Mouse (Mus musculus) kidney, adult 2 months (tissue): ENCODE measurements around the gene Dapp1.

Source experiments
- CTCF ChIP-seq: fragments of 200-500 bp; conservative IDR thresholded peaks from 2 replicates; pipeline ENCODE4 v1.5.1; 2011; ENCODE audit warnings: low read depth, mild to moderate bottlenecking, control low read depth, low read length, moderate library complexity, mixed read lengths; ENCODE audit not compliant: insufficient read depth, insufficient read length
- POLR2A ChIP-seq: fragments of 200-500 bp; IDR thresholded peaks from one replicate; pipeline ENCODE4 v1.6.1; 2011; ENCODE audit warnings: low read depth, low read length, control low read depth

GRCm38 (mm10) chr3:137951819-137952218 is 29.5 kb downstream of the Dapp1 start:
- TF ChIP-seq POLR2A (no peak), CTCF (no peak)
